Mouse (Mus musculus): ENCODE results near the gene Tbc1d8.

Gene Tbc1d8

GRCm38 (mm10) chr1:39477064-39477463 lies 1.5 kb downstream of the Tbc1d8 start:
- no peak for DNase-seq

GRCm38 (mm10) chr1:39476341-39476740 lies 2.2 kb downstream of the Tbc1d8 start:
- DNase-seq: no peak

GRCm38 (mm10) chr1:39474516-39474915 lies 4.0 kb downstream of the Tbc1d8 start:
- DNase-seq: no peak

- no peak for DNase-seq
Observed at GRCm38 (mm10) chr1:39471298-39471902, 7.2 kb downstream of the Tbc1d8 start.

- DNase-seq: no peak
Observed at GRCm38 (mm10) chr1:39468982-39469381, 9.6 kb downstream of the Tbc1d8 start.

GRCm38 (mm10) chr1:39466526-39466925 lies 12.0 kb downstream of the Tbc1d8 start:
- no peak for DNase-seq

GRCm38 (mm10) chr1:39464760-39465159 lies 13.8 kb downstream of the Tbc1d8 start:
- no peak for DNase-seq

GRCm38 (mm10) chr1:39462937-39463444 lies 15.6 kb downstream of the Tbc1d8 start:
- DNase-seq: no peak

GRCm38 (mm10) chr1:39462036-39462435 lies 16.5 kb downstream of the Tbc1d8 start:
- DNase-seq: no peak

- no peak for DNase-seq
Observed at GRCm38 (mm10) chr1:39460495-39460894, 18.1 kb downstream of the Tbc1d8 start.

GRCm38 (mm10) chr1:39457887-39458874 lies 20.4 kb downstream of the Tbc1d8 start:
- no peak for DNase-seq

- no peak for DNase-seq
Observed at GRCm38 (mm10) chr1:39456421-39456853, 22.1 kb downstream of the Tbc1d8 start.

- DNase-seq: no peak
Observed at GRCm38 (mm10) chr1:39455350-39456023, 23.1 kb downstream of the Tbc1d8 start.

- no peak for DNase-seq
Observed at GRCm38 (mm10) chr1:39454783-39455175, 23.8 kb downstream of the Tbc1d8 start.

- no peak for DNase-seq
Observed at GRCm38 (mm10) chr1:39454108-39454782, 24.3 kb downstream of the Tbc1d8 start.

GRCm38 (mm10) chr1:39452203-39452602 lies 26.4 kb downstream of the Tbc1d8 start:
- no peak for DNase-seq

- DNase-seq: no peak
Observed at GRCm38 (mm10) chr1:39450069-39450728, 28.4 kb downstream of the Tbc1d8 start.

- DNase-seq: no peak
Observed at GRCm38 (mm10) chr1:39449251-39449790, 29.2 kb downstream of the Tbc1d8 start.

GRCm38 (mm10) chr1:39448819-39449218 lies 29.7 kb downstream of the Tbc1d8 start:
- DNase-seq: no peak

GRCm38 (mm10) chr1:39448238-39448637 lies 30.3 kb downstream of the Tbc1d8 start:
- no peak for DNase-seq

GRCm38 (mm10) chr1:39446178-39446577 lies 32.4 kb downstream of the Tbc1d8 start:
- no peak for DNase-seq
